Mouse (Mus musculus) gonadal fat pad, adult 2 months (tissue): ENCODE measurements around the gene Lgals1. TPM values are rescaled to one million over a fixed set of nuclear protein-coding genes. Genes with fewer than 3 reads are reported as not detected.

Experiments
- DNase-seq: peaks from one replicate; pipeline ENCODE4 v3.0.0-alpha.2; 2012; ENCODE audit warnings: low read depth
- polyA plus RNA-seq: library from polyadenylated mRNA; depleted of rRNA; stranded (reverse); fragments of >200 nt; gene quantifications from 2 replicates; pipeline ENCODE4 v1.2.3, GENCODE M21; 2012; rRNA removed

Gene Lgals1
- polyA plus RNA-seq, 1 experiment: 3,971 TPM

- no peak for DNase-seq
These were observed 11.4 kb downstream of the Lgals1 start for GRCm38 (mm10) chr15:78937963-78938362.

GRCm38 (mm10) chr15:78940325-78940724 lies 13.8 kb downstream of the Lgals1 start:
- DNase-seq: no peak

- DNase-seq: no peak
These were observed 16.1 kb downstream of the Lgals1 start for GRCm38 (mm10) chr15:78942663-78943062.

GRCm38 (mm10) chr15:78946232-78946631 lies 19.7 kb downstream of the Lgals1 start:
- no peak for DNase-seq

GRCm38 (mm10) chr15:78947657-78948056 lies 21.1 kb downstream of the Lgals1 start, which contains the start of gene Triobp:
Gene Triobp, plus strand, starts transcription at chr15:78947724.
- no peak for DNase-seq

GRCm38 (mm10) chr15:78948152-78948725 lies 21.7 kb downstream of the Lgals1 start:
- DNase-seq: no peak

- DNase-seq: no peak
These were observed 22.4 kb downstream of the Lgals1 start for GRCm38 (mm10) chr15:78948883-78949282.

- DNase-seq: no peak
These were observed 29.1 kb downstream of the Lgals1 start for GRCm38 (mm10) chr15:78955663-78956062.

GRCm38 (mm10) chr15:78956351-78956750 lies 29.8 kb downstream of the Lgals1 start:
- no peak for DNase-seq

- DNase-seq: no peak
These were observed 30.5 kb downstream of the Lgals1 start for GRCm38 (mm10) chr15:78957021-78957420.

- no peak for DNase-seq
These were observed 33.0 kb downstream of the Lgals1 start for GRCm38 (mm10) chr15:78959537-78959936.

GRCm38 (mm10) chr15:78960088-78960487 lies 33.6 kb downstream of the Lgals1 start:
- no peak for DNase-seq

- no peak for DNase-seq
These were observed 36.4 kb downstream of the Lgals1 start for GRCm38 (mm10) chr15:78962885-78963284.

GRCm38 (mm10) chr15:78971626-78972025 lies 45.1 kb downstream of the Lgals1 start:
- no peak for DNase-seq

GRCm38 (mm10) chr15:78973950-78974349 lies 47.4 kb downstream of the Lgals1 start:
- no peak for DNase-seq

- no peak for DNase-seq
These were observed 51.2 kb downstream of the Lgals1 start for GRCm38 (mm10) chr15:78977676-78978159.

- DNase-seq: no peak
These were observed 52.4 kb downstream of the Lgals1 start for GRCm38 (mm10) chr15:78978875-78979274.

Other genes starting within 250 kb of the Lgals1 start
- gene Elfn2, start 208.0 kb upstream of the Lgals1 start, polyA plus RNA-seq: 0.16 and 0.32 TPM in 2 replicates
- 55.5 and 73.8 TPM in 2 replicates for gene Mfng, start 153.2 kb upstream of the Lgals1 start, polyA plus RNA-seq
- 34.4 and 42.9 TPM in 2 replicates for gene Card10, start 123.7 kb upstream of the Lgals1 start, polyA plus RNA-seq
- 80.3 and 115 TPM in 2 replicates for gene Cdc42ep1, start 84.1 kb upstream of the Lgals1 start, polyA plus RNA-seq
- gene Lgals2, start 71.2 kb upstream of the Lgals1 start, polyA plus RNA-seq: 2.4 and 5.9 TPM in 2 replicates
- gene Gga1, start 49.5 kb upstream of the Lgals1 start, polyA plus RNA-seq: 69.0 and 70.0 TPM in 2 replicates
- gene Gm49510, start 27.1 kb upstream of the Lgals1 start, polyA plus RNA-seq: not detected in 2 replicates
- gene Sh3bp1, start 27.0 kb upstream of the Lgals1 start, polyA plus RNA-seq: 23.4 and 24.5 TPM in 2 replicates
- gene Pdxp, start 12.8 kb upstream of the Lgals1 start, polyA plus RNA-seq: 6.2 and 8.8 TPM in 2 replicates
- gene Nol12, start 8.2 kb downstream of the Lgals1 start, polyA plus RNA-seq: 28.1 and 30.2 TPM in 2 replicates
- gene Triobp, start 21.0 kb downstream of the Lgals1 start, polyA plus RNA-seq: 57.0 and 69.1 TPM in 2 replicates
- 71.6 and 91.7 TPM in 2 replicates for gene H1f0, start 101.7 kb downstream of the Lgals1 start, polyA plus RNA-seq
- gene Galr3, start 115.2 kb downstream of the Lgals1 start, polyA plus RNA-seq: 1.7 and 2.9 TPM in 2 replicates
- gene Ankrd54, start 136.2 kb downstream of the Lgals1 start, polyA plus RNA-seq: 58.2 and 59.8 TPM in 2 replicates
- gene Eif3l, start 148.5 kb downstream of the Lgals1 start, polyA plus RNA-seq: 176 and 195 TPM in 2 replicates
- 25.2 and 28.3 TPM in 2 replicates for gene Micall1, start 182.2 kb downstream of the Lgals1 start, polyA plus RNA-seq
- gene Polr2f, start 214.3 kb downstream of the Lgals1 start, polyA plus RNA-seq: 41.4 and 56.3 TPM in 2 replicates
- 15.7 and 15.8 TPM in 2 replicates for gene 1700088E04Rik, start 214.5 kb downstream of the Lgals1 start, polyA plus RNA-seq
- gene Sox10, start 238.5 kb downstream of the Lgals1 start, polyA plus RNA-seq: 0.85 and 1.5 TPM in 2 replicates